8 mouse cellular contexts compared by ENCODE assay signal in genomic region chr2:49787376-49788050, GRCm38 (mm10). TPM values are rescaled to one million over a fixed set of nuclear protein-coding genes. Genes with fewer than 3 reads are reported as not detected.
DNase-seq lines count a peak whose midpoint lies in the region; ATAC-seq and TF ChIP-seq lines count a peak whose summit lies in the region.

Lypd6b (plus strand) TSS chr2:49787688.

- H3K9me3 ChIP-seq in forebrain, postnatal 0 days (ENCODE audit: low read length), result no peaks in the 10 kb centered on the region
- H3K9me3 ChIP-seq in midbrain, embryonic 10.5 days (replicated peaks), result no peaks in the 10 kb centered on the region

- H3K9ac ChIP-seq in forebrain, postnatal 0 days, result peak within 1 kb of the TSS; percentile 65

- H3K36me3 ChIP-seq in forebrain, postnatal 0 days (ENCODE audit: insufficient read depth), result no peaks in the 10 kb centered on the region
- H3K36me3 ChIP-seq in midbrain, embryonic 10.5 days, result no peaks in the 10 kb centered on the region

- peaks cover 5% of the 10 kb centered on the region; the same call in 1 of the 2 replicates for H3K27me3 ChIP-seq in forebrain, postnatal 0 days (ENCODE audit: insufficient read depth, low read length)
- peaks cover 57% of the 10 kb centered on the region for H3K27me3 ChIP-seq in midbrain, embryonic 10.5 days (ENCODE audit: low read depth, poor library complexity, severe bottlenecking)

- H3K4me2 ChIP-seq in forebrain, postnatal 0 days (ENCODE audit: low read depth), result peak within 1 kb of the TSS; percentile 99

- intact Hi-C loops in left cerebral cortex, adult 2 months (cut with DNase I), result no loop called here

- peak in 1 of 2 experiments; percentile 24 for DNase-seq in left cerebral cortex, adult 2 months (ENCODE audit: extremely low spot score in 1 of 2, low spot score in 2 of 2)
- DNase-seq in left cerebral cortex, adult 18-20 months (ENCODE audit: low spot score in 2 of 2), result no peak
- DNase-seq in adrenal gland, postnatal 36 days, result peak; percentile 21
- DNase-seq in forebrain, postnatal 0 days, result peak; percentile 48
- peak; percentile 45 to 72 for DNase-seq in kidney, postnatal 25 days
- DNase-seq in midbrain, embryonic 10.5 days (ENCODE audit: low spot score), result peak; percentile 47
- no peak for DNase-seq in layer of hippocampus, postnatal 25 days (ENCODE audit: extremely low spot score in 1 of 2, low spot score in 1 of 2)
- DNase-seq in ovary, adult 18-20 months (ENCODE audit: low spot score), result no peak

- peak within 1 kb of the TSS; percentile 53 for H3K27ac ChIP-seq in left cerebral cortex, adult 2 months
- H3K27ac ChIP-seq in forebrain, postnatal 0 days (ENCODE audit: low read depth, low read length), result 0 out of 2 replicates have a peak within 1 kb of the TSS, but pooled peaks have one; percentile 9
- H3K27ac ChIP-seq in midbrain, embryonic 10.5 days (replicated peaks), result peak within 1 kb of the TSS; percentile 74

- TF ChIP-seq CTCF in left cerebral cortex, adult 2 months (IDR thresholded peaks at IDR 0.05), result no peak
- no peak for TF ChIP-seq CTCF in forebrain, postnatal 0 days (IDR thresholded peaks at IDR 0.05; ENCODE audit: low read depth)

- H3K4me1 ChIP-seq in forebrain, postnatal 0 days (ENCODE audit: insufficient read depth), result no peaks in the 10 kb centered on the region
- H3K4me1 ChIP-seq in midbrain, embryonic 10.5 days, result peaks cover 16% of the 10 kb centered on the region

- 2% methylated on average over 73 of the region's 79 CpGs for WGBS in forebrain, postnatal 0 days
- WGBS in midbrain, embryonic 10.5 days, result under 1% methylated on average over 77 of the region's 79 CpGs

- ATAC-seq in forebrain, postnatal 0 days, result peak; percentile 69

- peak within 1 kb of the TSS; percentile 68 for H3K4me3 ChIP-seq in left cerebral cortex, adult 2 months
- peak within 1 kb of the TSS; percentile 65 for H3K4me3 ChIP-seq in forebrain, postnatal 0 days (ENCODE audit: low read depth, low read length)
- peak within 1 kb of the TSS; percentile 79 for H3K4me3 ChIP-seq in midbrain, embryonic 10.5 days

RNA-seq across cellular contexts. Expression of gene Lypd6b, which starts in this region (rescaled TPM):
- total RNA-seq in left cerebral cortex, adult 2 months (2021), result 1 to 10 TPM; 6.3 to 7.4 TPM
- total RNA-seq in left cerebral cortex, adult 18-20 months (2021), result 1 to 10 TPM; 7.3 to 7.9 TPM
- under 1 TPM in 1 of 2 experiments, not detected in 1; 0.86 TPM for total RNA-seq in adrenal gland, postnatal 36 days (2021)
- total RNA-seq in forebrain, postnatal 0 days (2014; rRNA removed), result 18.6 and 23.3 TPM in 2 replicates
- polyA plus RNA-seq in forebrain, postnatal 0 days (2015; fragmentation: Nextera tagmentation; extraction: Ambion mirVana), result 18.0 and 22.2 TPM in 2 replicates
- 0.53 and 0.93 TPM in 2 replicates for polyA plus RNA-seq in midbrain, embryonic 10.5 days (2016; fragmentation: Nextera tagmentation; extraction: Ambion mirVana)
- 1 to 10 TPM; 4.2 to 4.3 TPM for total RNA-seq in layer of hippocampus, postnatal 25 days (2021)

Comparison
In these comparisons a context has a peak if more than half of its experiments do, and no peak if none do; other contexts are left out.
1. Peak in DNase-seq in adrenal gland, postnatal 36 days; RNA of the gene not detected or under 1 TPM.
2. Peak in DNase-seq, H3K4me3 ChIP-seq and H3K27ac ChIP-seq in midbrain, embryonic 10.5 days; RNA of the gene not detected or under 1 TPM.
3. DNase-seq: peak in forebrain, postnatal 0 days (single experiment) and kidney, postnatal 25 days (2 of 2); none in left cerebral cortex, adult 18-20 months (0 of 2), layer of hippocampus, postnatal 25 days (0 of 2) and ovary, adult 18-20 months (single experiment).
4. H3K27ac ChIP-seq: peak in every context shown above with its lines; median percentile 74 in midbrain, embryonic 10.5 days; 53 in left cerebral cortex, adult 2 months; 9 in forebrain, postnatal 0 days.
5. Peak in every context shown above with its lines, with median percentiles within 50 percentile points of each other: H3K4me3 ChIP-seq.